Mouse (Mus musculus): Measurements from ENCODE around the gene Cxcr5.

GRCm38 (mm10) chr9:44588605-44589004 is 26.9 kb upstream of the Cxcr5 start:
- TF ChIP-seq FLI1 (IDR thresholded peaks at IDR 0.05; ENCODE audit: low read length) (no peak), GATA1 (IDR thresholded peaks at IDR 0.05; ENCODE audit: borderline replicate concordance, low read length) (no peak)

All from megakaryocyte, embryonic 14.5 days (primary cell).